Mouse (Mus musculus): ENCODE data around the gene Ano6. TPM values are rescaled to one million over a fixed set of nuclear protein-coding genes. Genes with fewer than 3 reads are reported as not detected.

Ano6 gene
- polyA plus RNA-seq, 2 experiments = 4.7 to 6.3 TPM

- DNase-seq (ENCODE audit: low read depth in 3 of 3, low spot score in 3 of 3) (no peak), ATAC-seq (ENCODE audit: insufficient read depth) (no peak)
- no peak for TF ChIP-seq EP300 (IDR thresholded peaks at IDR 0.05; ENCODE audit: low read depth)
- TF ChIP-seq CTCF (IDR thresholded peaks at IDR 0.05; ENCODE audit: low read depth) = no peak
- H3K27ac ChIP-seq = no peak overlapping the region
- no peak overlapping the region for H3K9ac ChIP-seq (replicated peaks)
- no peak overlapping the region for H3K4me3 ChIP-seq (ENCODE audit: insufficient read depth in 1 of 2, low read depth in 2 of 2, low read length in 2 of 2)
- H3K4me2 ChIP-seq (ENCODE audit: low read depth) = no peak overlapping the region
- H3K27me3 ChIP-seq (ENCODE audit: control insufficient read depth, insufficient read depth, low read length) = no peaks in the 10 kb centered on the region
- H3K4me1 ChIP-seq (replicated peaks; ENCODE audit: control insufficient read depth in 2 of 2, insufficient read depth in 2 of 2, low read length in 1 of 2) = no peaks in the 10 kb centered on the region
- WGBS (ENCODE audit: insufficient replicate concordance) = 83% methylated on average over 13 of the region's 13 CpGs
- no peaks in the 10 kb centered on the region for H3K9me3 ChIP-seq (ENCODE audit: control insufficient read depth, low read length)
- no peaks in the 10 kb centered on the region for H3K36me3 ChIP-seq (replicated peaks; ENCODE audit: control insufficient read depth, insufficient read depth, low read depth)
Measured at GRCm38 (mm10) chr15:95949336-95949735, 158.7 kb downstream of the Ano6 start.

GRCm38 (mm10) chr15:95951497-95951896, 160.9 kb downstream of the Ano6 start:
- Histone ChIP-seq H3K9me3 (ENCODE audit: control insufficient read depth, low read length) (no peaks in the 10 kb centered on the region), H3K9ac (replicated peaks) (no peak overlapping the region), H3K4me2 (ENCODE audit: low read depth) (no peak overlapping the region), H3K4me3 (ENCODE audit: insufficient read depth in 1 of 2, low read depth in 2 of 2, low read length in 2 of 2) (no peak overlapping the region), H3K36me3 (replicated peaks; ENCODE audit: control insufficient read depth, insufficient read depth, low read depth) (no peaks in the 10 kb centered on the region), H3K4me1 (replicated peaks; ENCODE audit: control insufficient read depth in 2 of 2, insufficient read depth in 2 of 2, low read length in 1 of 2) (no peaks in the 10 kb centered on the region), H3K27ac (no peak overlapping the region), H3K27me3 (ENCODE audit: control insufficient read depth, insufficient read depth, low read length) (no peaks in the 10 kb centered on the region)
- DNase-seq (ENCODE audit: low read depth in 3 of 3, low spot score in 3 of 3) = no peak
- no peak for TF ChIP-seq CTCF (IDR thresholded peaks at IDR 0.05; ENCODE audit: low read depth)
- no peak for TF ChIP-seq EP300 (IDR thresholded peaks at IDR 0.05; ENCODE audit: low read depth)
- WGBS (ENCODE audit: insufficient replicate concordance) = 65% methylated on average over 5 of the region's 5 CpGs
- no peak for ATAC-seq (ENCODE audit: insufficient read depth)

- ATAC-seq (ENCODE audit: insufficient read depth) (no peak), DNase-seq (ENCODE audit: low read depth in 3 of 3, low spot score in 3 of 3) (no peak)
- Histone ChIP-seq H3K4me2 (ENCODE audit: low read depth) (no peak overlapping the region), H3K27me3 (ENCODE audit: control insufficient read depth, insufficient read depth, low read length) (no peaks in the 10 kb centered on the region), H3K4me3 (ENCODE audit: insufficient read depth in 1 of 2, low read depth in 2 of 2, low read length in 2 of 2) (no peak overlapping the region), H3K9ac (replicated peaks) (no peak overlapping the region), H3K36me3 (replicated peaks; ENCODE audit: control insufficient read depth, insufficient read depth, low read depth) (no peaks in the 10 kb centered on the region), H3K4me1 (replicated peaks; ENCODE audit: control insufficient read depth in 2 of 2, insufficient read depth in 2 of 2, low read length in 1 of 2) (no peaks in the 10 kb centered on the region), H3K27ac (no peak overlapping the region), H3K9me3 (ENCODE audit: control insufficient read depth, low read length) (no peaks in the 10 kb centered on the region)
- 32% methylated on average over 3 of the region's 3 CpGs for WGBS (ENCODE audit: insufficient replicate concordance)
- TF ChIP-seq CTCF (IDR thresholded peaks at IDR 0.05; ENCODE audit: low read depth) (no peak), EP300 (IDR thresholded peaks at IDR 0.05; ENCODE audit: low read depth) (no peak)
Measured at GRCm38 (mm10) chr15:95956692-95957091, 166.0 kb downstream of the Ano6 start.

- no peak for ATAC-seq (ENCODE audit: insufficient read depth)
- no peak for DNase-seq (ENCODE audit: low read depth in 3 of 3, low spot score in 3 of 3)
- 72% methylated on average over 3 of the region's 3 CpGs for WGBS (ENCODE audit: insufficient replicate concordance)
- TF ChIP-seq CTCF (IDR thresholded peaks at IDR 0.05; ENCODE audit: low read depth) (no peak), EP300 (IDR thresholded peaks at IDR 0.05; ENCODE audit: low read depth) (no peak)
- Histone ChIP-seq H3K4me2 (ENCODE audit: low read depth) (no peak overlapping the region), H3K27ac (no peak overlapping the region), H3K4me3 (ENCODE audit: insufficient read depth in 1 of 2, low read depth in 2 of 2, low read length in 2 of 2) (no peak overlapping the region), H3K4me1 (replicated peaks; ENCODE audit: control insufficient read depth in 2 of 2, insufficient read depth in 2 of 2, low read length in 1 of 2) (no peaks in the 10 kb centered on the region), H3K9me3 (ENCODE audit: control insufficient read depth, low read length) (no peaks in the 10 kb centered on the region), H3K9ac (replicated peaks) (no peak overlapping the region), H3K36me3 (replicated peaks; ENCODE audit: control insufficient read depth, insufficient read depth, low read depth) (no peaks in the 10 kb centered on the region), H3K27me3 (ENCODE audit: control insufficient read depth, insufficient read depth, low read length) (no peaks in the 10 kb centered on the region)
Measured at GRCm38 (mm10) chr15:95962411-95963123, 171.9 kb downstream of the Ano6 start.

- 72% methylated on average over 10 of the region's 10 CpGs for WGBS (ENCODE audit: insufficient replicate concordance)
- TF ChIP-seq CTCF (IDR thresholded peaks at IDR 0.05; ENCODE audit: low read depth) (no peak), EP300 (IDR thresholded peaks at IDR 0.05; ENCODE audit: low read depth) (no peak)
- ATAC-seq (ENCODE audit: insufficient read depth) (no peak), DNase-seq (ENCODE audit: low read depth in 3 of 3, low spot score in 3 of 3) (no peak)
- no peaks in the 10 kb centered on the region for H3K9me3 ChIP-seq (ENCODE audit: control insufficient read depth, low read length)
- H3K36me3 ChIP-seq (replicated peaks; ENCODE audit: control insufficient read depth, insufficient read depth, low read depth) = no peaks in the 10 kb centered on the region
- H3K27me3 ChIP-seq (ENCODE audit: control insufficient read depth, insufficient read depth, low read length) = no peaks in the 10 kb centered on the region
- no peak overlapping the region for H3K9ac ChIP-seq (replicated peaks)
- no peaks in the 10 kb centered on the region for H3K4me1 ChIP-seq (replicated peaks; ENCODE audit: control insufficient read depth in 2 of 2, insufficient read depth in 2 of 2, low read length in 1 of 2)
- H3K4me3 ChIP-seq (ENCODE audit: insufficient read depth in 1 of 2, low read depth in 2 of 2, low read length in 2 of 2) = no peak overlapping the region
- H3K4me2 ChIP-seq (ENCODE audit: low read depth) = no peak overlapping the region
- H3K27ac ChIP-seq = no peak overlapping the region
Measured at GRCm38 (mm10) chr15:95963124-95963482, 172.5 kb downstream of the Ano6 start.

Measured in liver, embryonic 14.5 days (tissue).